Mouse (Mus musculus) CH12.LX (cell line): ENCODE data around the gene Efcab3. TPM values are rescaled to one million over a fixed set of nuclear protein-coding genes. Genes with fewer than 3 reads are reported as not detected.

Experiments used
- DNase-seq: peaks from one replicate; pipeline ENCODE4 v3.0.0-alpha.2; 2013; ENCODE audit errors: extremely low read depth
- H3K27ac ChIP-seq: 2 replicates; pipeline ENCODE4 v1.5.1; 2012; ENCODE audit warnings: low read depth, mild to moderate bottlenecking, control low read depth, moderate library complexity; ENCODE audit not compliant: insufficient read depth
- H3K27me3 ChIP-seq: replicated peaks from 2 replicates; pipeline ENCODE3; 2012; ENCODE audit warnings: inconsistent platforms
- H3K36me3 ChIP-seq, 2 experiments: replicated peaks in 1 of 2; 2 replicates each; pipeline versions ENCODE3 to v1.6.1; 2012; ENCODE audit warnings: inconsistent platforms in 1 of 2, low read length in 1 of 2, mild to moderate bottlenecking in 1 of 2, mixed read lengths in 1 of 2, moderate library complexity in 1 of 2; ENCODE audit not compliant: control insufficient read depth in 1 of 2, insufficient read depth in 1 of 2
- H3K4me1 ChIP-seq, 2 experiments: 2 replicates each; pipeline ENCODE4 v1.6.1; 2012; ENCODE audit warnings: inconsistent platforms in 1 of 2, moderate library complexity in 1 of 2; ENCODE audit not compliant: insufficient read depth in 2 of 2, control insufficient read depth in 1 of 2
- H3K4me2 ChIP-seq: 2 replicates; pipeline ENCODE4 v1.6.1; 2012; ENCODE audit warnings: low read depth, mild to moderate bottlenecking, control low read depth; ENCODE audit not compliant: poor library complexity, insufficient read depth, severe bottlenecking
- H3K4me3 ChIP-seq, 3 experiments: fragments of 150-350 bp in 1 of 3; sonication (generic) in 1 of 3; replicated peaks in 1 of 3; 2 replicates each; pipeline versions ENCODE3 to v1.5.1; 2011 to 2012; ENCODE audit warnings: low read depth in 2 of 3, low read length in 2 of 3, mild to moderate bottlenecking in 2 of 3, moderate library complexity in 2 of 3, control low read depth in 1 of 3, improper control_type of control experiment in 1 of 3, inconsistent platforms in 1 of 3, mixed read lengths in 1 of 3; ENCODE audit not compliant: poor library complexity in 1 of 3
- H3K79me2 ChIP-seq: replicated peaks from 2 replicates; pipeline ENCODE4 v1.6.1; 2012; ENCODE audit warnings: mild to moderate bottlenecking, moderate library complexity; ENCODE audit not compliant: control insufficient read depth, poor library complexity, insufficient read depth, severe bottlenecking; ENCODE audit errors: extremely low read depth
- H3K9ac ChIP-seq: 2 replicates; pipeline ENCODE4 v1.6.1; 2012; ENCODE audit warnings: low read depth, mild to moderate bottlenecking, control low read depth, moderate library complexity; ENCODE audit not compliant: insufficient read depth
- H3K9me3 ChIP-seq: replicated peaks from 2 replicates; pipeline ENCODE3; 2012; ENCODE audit warnings: low read length, inconsistent platforms, mixed read lengths
- BHLHE40 ChIP-seq: IDR thresholded peaks from 2 replicates; pipeline ENCODE4 v1.6.1; 2011; ENCODE audit warnings: mild to moderate bottlenecking, low read depth, low read length, improper control_type of control experiment
- CTCF ChIP-seq, 2 experiments: IDR thresholded peaks in 1 of 2; conservative IDR thresholded peaks in 1 of 2; 2 replicates each; pipeline ENCODE4 v1.5.1; 2011 to 2012; ENCODE audit warnings: low read depth in 2 of 2, low read length in 2 of 2, improper control_type of control experiment in 1 of 2, inconsistent platforms in 1 of 2, mild to moderate bottlenecking in 1 of 2, moderate library complexity in 1 of 2
- E2F4 ChIP-seq: IDR thresholded peaks from 2 replicates; pipeline ENCODE4 v1.6.1; 2011; ENCODE audit warnings: low read depth, low read length, improper control_type of control experiment; ENCODE audit not compliant: insufficient replicate concordance
- HCFC1 ChIP-seq: IDR thresholded peaks from 2 replicates; pipeline ENCODE4 v1.6.1; 2012; ENCODE audit warnings: low read depth, mild to moderate bottlenecking, inconsistent platforms, low read length, improper control_type of control experiment
- JUND ChIP-seq: conservative IDR thresholded peaks from 2 replicates; pipeline ENCODE4 v1.6.1; 2011; ENCODE audit warnings: low read depth, low read length, improper control_type of control experiment
- MAX ChIP-seq: IDR thresholded peaks from 2 replicates; pipeline ENCODE4 v1.6.1; 2011; ENCODE audit warnings: low read length, improper control_type of control experiment
- MAZ ChIP-seq: IDR thresholded peaks from 2 replicates; pipeline ENCODE4 v1.6.1; 2012; ENCODE audit warnings: low read depth, mild to moderate bottlenecking, inconsistent platforms, low read length, improper control_type of control experiment, moderate library complexity
- MEF2A ChIP-seq: IDR thresholded peaks from 2 replicates; pipeline ENCODE4 v1.6.1; 2014; ENCODE audit warnings: low read depth, mild to moderate bottlenecking, inconsistent platforms, low read length, improper control_type of control experiment, borderline replicate concordance
- MXI1 ChIP-seq: IDR thresholded peaks from 2 replicates; pipeline ENCODE4 v1.6.1; 2011; ENCODE audit warnings: mild to moderate bottlenecking, low read depth, low read length, improper control_type of control experiment
- NRF1 ChIP-seq: IDR thresholded peaks from 2 replicates; pipeline ENCODE4 v1.6.1; 2014; ENCODE audit warnings: low read depth, mild to moderate bottlenecking, inconsistent platforms, low read length, improper control_type of control experiment, moderate library complexity
- POLR2A ChIP-seq: IDR thresholded peaks from 2 replicates; pipeline ENCODE4 v1.6.1; 2011; ENCODE audit warnings: low read depth, mild to moderate bottlenecking, improper control_type of control experiment, low read length
- UBTF ChIP-seq: IDR thresholded peaks from 2 replicates; pipeline ENCODE4 v1.6.1; 2012; ENCODE audit warnings: low read depth, mild to moderate bottlenecking, inconsistent platforms, low read length, improper control_type of control experiment, moderate library complexity
- USF2 ChIP-seq: conservative IDR thresholded peaks from 2 replicates; pipeline ENCODE4 v1.6.1; 2011; ENCODE audit warnings: low read depth, low read length, improper control_type of control experiment
- ZKSCAN1 ChIP-seq: IDR thresholded peaks from 2 replicates; pipeline ENCODE4 v1.6.1; 2012; ENCODE audit warnings: low read depth, inconsistent platforms, low read length, improper control_type of control experiment, borderline replicate concordance
- ZMIZ1 ChIP-seq: IDR thresholded peaks from 2 replicates; pipeline ENCODE4 v1.6.1; 2012; ENCODE audit warnings: low read depth, mild to moderate bottlenecking, inconsistent platforms, low read length, improper control_type of control experiment
- ZNF384 ChIP-seq: IDR thresholded peaks from 2 replicates; pipeline ENCODE4 v1.6.1; 2012; ENCODE audit warnings: low read depth, low read length, improper control_type of control experiment, inconsistent platforms
- dilution Hi-C: fragments of 300-500 bp; cut with MboI; formaldehyde crosslinking; loops from 2 replicates; pipeline ENCODE4 v1.14.3; 2020; ENCODE audit warnings: low sequenced_read_pairs; ENCODE audit not compliant: extremely low pct_unique_long_range_greater_than_20kb, extremely low pct_ligation_motif_present
- in situ Hi-C: fragments of 300-500 bp; cut with MboI; formaldehyde crosslinking; loops from 3 replicates; pipeline ENCODE4 v1.14.3; 2019; ENCODE audit warnings: low sequenced_read_pairs, low pct_ligation_motif_present, low pct_unique_long_range_greater_than_20kb, mixed read lengths
- polyA plus RNA-seq: library from polyadenylated mRNA; unstranded; fragments of >175 nt; gene quantifications from 2 replicates; pipeline ENCODE4 v1.2.1, GENCODE M21; 2012; ENCODE audit warnings: low read depth; ENCODE audit not compliant: insufficient read length
- total RNA-seq, 2 experiments: library from RNA; depleted of rRNA; stranded (reverse); fragments of 300-350 nt in 1 of 2; fragments of >200 nt in 1 of 2; gene quantifications; 2 replicates each; pipeline ENCODE4 v1.2.3; 2012 to 2014

Efcab3 gene
- total and polyA plus RNA-seq, 3 experiments, result 3.0 to 12.2 (median 5.9) TPM

DNA sequence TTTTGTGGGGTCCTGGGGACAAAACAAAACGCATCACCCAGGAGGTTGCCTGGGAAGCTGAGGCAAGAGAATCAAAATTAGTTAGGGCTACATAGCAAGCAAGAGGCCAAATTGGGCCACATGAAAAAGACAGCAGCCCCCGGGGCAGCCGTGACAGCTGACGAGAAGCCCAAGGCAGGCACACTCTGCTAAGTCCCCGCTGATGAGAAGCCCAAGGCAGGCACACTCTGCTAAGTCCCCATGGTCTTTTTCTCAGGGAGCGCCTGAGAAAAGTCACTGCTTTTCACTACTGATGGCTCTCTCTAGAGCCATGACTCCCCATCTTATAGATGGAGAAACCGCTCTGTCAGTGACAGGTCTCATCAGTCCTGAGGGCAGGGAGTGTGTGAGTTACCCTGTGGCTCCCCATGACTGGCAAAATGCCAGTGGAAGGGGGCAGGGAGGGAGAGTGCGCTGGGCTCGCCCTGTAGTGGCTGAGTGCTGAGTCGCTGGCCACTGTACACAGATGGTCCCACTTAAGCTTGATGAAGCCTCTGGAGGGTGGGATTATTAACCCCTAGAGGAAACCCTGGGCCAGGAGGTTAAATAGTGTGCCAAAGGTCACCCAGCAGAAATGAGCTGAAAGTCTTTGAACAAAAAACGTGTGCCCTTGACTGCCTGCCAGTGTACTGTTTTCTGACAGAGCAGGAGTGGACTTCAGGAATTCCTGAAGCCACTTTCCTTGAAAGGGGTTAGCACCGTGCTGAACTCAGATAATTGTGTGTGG is 89.9 kb downstream of the Efcab3 start:
- no peak for DNase-seq
- no peak overlapping the region for H3K27ac ChIP-seq

DNA sequence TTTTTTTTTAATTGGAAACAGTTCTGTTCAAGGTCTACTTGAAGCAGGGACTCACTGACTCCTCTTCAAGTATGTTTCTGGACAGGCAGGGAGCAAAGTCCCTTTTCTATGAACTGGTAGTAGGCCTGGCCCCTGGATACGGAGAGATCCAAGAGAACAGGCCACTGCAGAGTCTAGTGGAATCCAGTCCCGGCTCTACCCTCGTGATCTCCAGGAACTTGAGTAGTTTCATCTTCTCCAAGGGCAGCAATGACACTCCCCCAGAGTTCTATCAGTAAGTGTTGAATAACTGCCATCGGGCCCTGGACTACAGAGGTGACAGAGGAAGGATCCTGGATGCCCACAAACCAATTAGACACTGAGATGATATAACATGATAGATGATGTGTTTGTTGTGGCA is 92.5 kb downstream of the Efcab3 start:
- Histone ChIP-seq H3K4me3 (no peak overlapping the region), H3K36me3 (no peaks in the 10 kb centered on the region), H3K4me1 (peaks cover 0 to 10% of the 10 kb centered on the region in 2 experiments; a peak in 2 of 4 replicates), H3K27ac (no peak overlapping the region), H3K79me2 (no peaks in the 10 kb centered on the region), H3K9ac (no peak overlapping the region), H3K4me2 (no peak overlapping the region), H3K9me3 (no peaks in the 10 kb centered on the region), H3K27me3 (no peaks in the 10 kb centered on the region)
- dilution Hi-C loops (no loop called here), in situ Hi-C loops (no loop called here)
- TF ChIP-seq ZMIZ1, result no peak
- no peak for TF ChIP-seq POLR2A
- no peak for TF ChIP-seq MAX
- no peak for TF ChIP-seq USF2
- TF ChIP-seq NRF1, result no peak
- TF ChIP-seq ZKSCAN1, result no peak
- TF ChIP-seq CTCF (conservative IDR thresholded peaks at IDR 0.05 in 1 of 2, IDR thresholded peaks at IDR 0.05 in 1 of 2; ENCODE audit: low read depth in 2 of 2, low read length in 2 of 2), result no peak
- no peak for TF ChIP-seq E2F4
- TF ChIP-seq UBTF, result no peak
- no peak for TF ChIP-seq MAZ
- TF ChIP-seq HCFC1, result no peak
- no peak for TF ChIP-seq MEF2A
- no peak for TF ChIP-seq BHLHE40
- TF ChIP-seq ZNF384, result no peak
- TF ChIP-seq JUND, result no peak
- no peak for DNase-seq

More for the DNA sequence above, 89.9 kb downstream of the Efcab3 start:
- Histone ChIP-seq H3K27me3 (no peaks in the 10 kb centered on the region), H3K4me2 (no peak overlapping the region), H3K9me3 (no peaks in the 10 kb centered on the region), H3K79me2 (no peaks in the 10 kb centered on the region), H3K9ac (no peak overlapping the region), H3K36me3 (no peaks in the 10 kb centered on the region), H3K4me3 (no peak overlapping the region), H3K4me1 (peaks cover 0 to 4% of the 10 kb centered on the region in 2 experiments; a peak in 2 of 4 replicates)
- TF ChIP-seq MXI1 (no peak), HCFC1 (no peak)
- in situ Hi-C loops, result no loop called here
- dilution Hi-C loops, result no loop called here
